Mouse (Mus musculus) cerebellum, adult 2 months (tissue): ENCODE measurements around the gene Slc1a5. TPM values are rescaled to one million over a fixed set of nuclear protein-coding genes. Genes with fewer than 3 reads are reported as not detected.

Source experiments
- DNase-seq, 2 experiments: peaks; one replicate each; pipeline ENCODE4 v3.0.0; 2021
- H3K27ac ChIP-seq: fragments of 200-500 bp; 2 replicates; pipeline ENCODE4 v1.5.1; 2012; ENCODE audit warnings: low read length, control low read depth, inconsistent platforms; ENCODE audit not compliant: insufficient read depth
- H3K27me3 ChIP-seq: fragments of 200-500 bp; 2 replicates; pipeline ENCODE4 v1.6.1; 2012; ENCODE audit warnings: inconsistent platforms, mild to moderate bottlenecking, low read length, moderate library complexity; ENCODE audit not compliant: control insufficient read depth, insufficient read depth
- H3K4me1 ChIP-seq: fragments of 200-500 bp; 2 replicates; pipeline ENCODE4 v1.6.1; 2011; ENCODE audit warnings: low read length; ENCODE audit not compliant: control insufficient read depth, insufficient read depth
- H3K4me3 ChIP-seq: fragments of 200-500 bp; replicated peaks from 2 replicates; pipeline ENCODE3; 2011; ENCODE audit warnings: mild to moderate bottlenecking, low read depth, low read length, control low read depth; ENCODE audit not compliant: insufficient read depth
- CTCF ChIP-seq: fragments of 200-500 bp; IDR thresholded peaks from 2 replicates; pipeline ENCODE4 v1.5.1; 2011; ENCODE audit warnings: low read depth, mild to moderate bottlenecking, control low read depth, low read length, moderate library complexity, borderline replicate concordance; ENCODE audit not compliant: insufficient read depth
- POLR2A ChIP-seq: fragments of 200-500 bp; IDR thresholded peaks from 2 replicates; pipeline ENCODE4 v1.6.1; 2011; ENCODE audit warnings: low read length, control low read depth, borderline replicate concordance; ENCODE audit not compliant: insufficient read depth
- WGBS: fragments of 180-500 bp; shearing (Covaris S2); methylation state at CpG from one replicate; pipeline ENCODE4 v1.1.7; 2018; 5-methylcytosine and 5-hydroxymethylcytosine counted together
- polyA plus RNA-seq: library from polyadenylated mRNA; depleted of rRNA; stranded (reverse); fragments of >200 nt; gene quantifications from 2 replicates; pipeline ENCODE4 v1.2.3, GENCODE M21; 2012

The Slc1a5 gene
- polyA plus RNA-seq, 1 experiment = 4.0 TPM

GRCm38 (mm10) chr7:16826571-16826970 lies 45.4 kb downstream of the Slc1a5 start:
- Histone ChIP-seq H3K4me1 (peaks cover 46% of the 10 kb centered on the region), H3K4me3 (no peak overlapping the region), H3K27me3 (no peaks in the 10 kb centered on the region), H3K27ac (no peak overlapping the region)
- no peak for DNase-seq
- WGBS = 65% methylated on average over 5 of the region's 5 CpGs
- no peak for TF ChIP-seq POLR2A
- TF ChIP-seq CTCF = no peak

DNA sequence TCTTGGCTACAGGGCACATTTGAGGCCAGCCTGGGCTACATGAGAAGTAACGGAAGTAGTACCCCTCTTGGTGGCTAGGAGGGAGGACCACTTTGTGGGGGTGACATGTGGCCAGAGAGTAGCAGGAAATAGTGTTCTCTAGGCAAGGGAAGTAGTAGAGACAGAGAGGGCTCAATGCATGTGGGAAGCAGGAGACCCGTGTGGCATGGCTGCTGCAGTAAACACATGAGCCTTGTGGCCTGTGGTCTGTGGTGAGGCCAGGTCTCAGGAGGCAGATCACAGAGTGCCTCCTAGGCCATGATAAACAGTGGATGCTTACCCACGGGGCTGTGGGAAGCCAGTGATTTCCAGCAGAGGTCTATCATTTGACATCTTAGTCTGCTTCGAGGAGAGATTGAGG lies 46.1 kb downstream of the Slc1a5 start:
- TF ChIP-seq POLR2A = no peak
- TF ChIP-seq CTCF = no peak
- Histone ChIP-seq H3K4me1 (peaks cover 40% of the 10 kb centered on the region), H3K4me3 (no peak overlapping the region), H3K27me3 (no peaks in the 10 kb centered on the region), H3K27ac (no peak overlapping the region)
- no peak for DNase-seq
- 73% methylated on average over 4 of the region's 4 CpGs for WGBS

GRCm38 (mm10) chr7:16830449-16830848 lies 49.3 kb downstream of the Slc1a5 start:
- DNase-seq = no peak
- Histone ChIP-seq H3K27me3 (no peaks in the 10 kb centered on the region), H3K4me3 (no peak overlapping the region), H3K4me1 (peaks cover 21% of the 10 kb centered on the region), H3K27ac (no peak overlapping the region)
- WGBS = 83% methylated on average over 9 of the region's 9 CpGs
- TF ChIP-seq POLR2A (no peak), CTCF (no peak)

GRCm38 (mm10) chr7:16837916-16838803 lies 57.0 kb downstream of the Slc1a5 start:
- WGBS = 90% methylated on average over 18 of the region's 18 CpGs
- no peak for DNase-seq
- H3K4me3 ChIP-seq = no peak overlapping the region
- no peaks in the 10 kb centered on the region for H3K4me1 ChIP-seq
- H3K27me3 ChIP-seq = no peaks in the 10 kb centered on the region
- H3K27ac ChIP-seq = no peak overlapping the region
- TF ChIP-seq POLR2A = no peak
- TF ChIP-seq CTCF = no peak

- no peak for TF ChIP-seq CTCF
- TF ChIP-seq POLR2A = no peak
- Histone ChIP-seq H3K27ac (no peak overlapping the region), H3K27me3 (no peaks in the 10 kb centered on the region), H3K4me3 (no peak overlapping the region), H3K4me1 (no peaks in the 10 kb centered on the region)
- DNase-seq = no peak
- 83% methylated on average over 6 of the region's 6 CpGs for WGBS
Observed at GRCm38 (mm10) chr7:16838804-16839426, 57.8 kb downstream of the Slc1a5 start.

- Histone ChIP-seq H3K4me3 (no peak overlapping the region), H3K27me3 (no peaks in the 10 kb centered on the region), H3K27ac (no peak overlapping the region), H3K4me1 (no peaks in the 10 kb centered on the region)
- whole genome bisulfite sequencing = 93% methylated on average over 12 of the region's 12 CpGs
- TF ChIP-seq POLR2A (no peak), CTCF (no peak)
- no peak for DNase-seq
Observed at GRCm38 (mm10) chr7:16839427-16840108, 58.4 kb downstream of the Slc1a5 start.

GRCm38 (mm10) chr7:16840109-16840491 lies 59.0 kb downstream of the Slc1a5 start:
- Histone ChIP-seq H3K4me3 (no peak overlapping the region), H3K27ac (no peak overlapping the region), H3K27me3 (no peaks in the 10 kb centered on the region), H3K4me1 (no peaks in the 10 kb centered on the region)
- no peak for TF ChIP-seq CTCF
- no peak for TF ChIP-seq POLR2A
- DNase-seq = no peak
- WGBS = 89% methylated on average over 2 of the region's 2 CpGs
